Mouse (Mus musculus): Measurements from ENCODE around the gene Myo1h.

- no peak for TF ChIP-seq CTCF (IDR thresholded peaks at IDR 0.05; ENCODE audit: borderline replicate concordance, insufficient read depth, low read length)
- TF ChIP-seq POLR2A (IDR thresholded peaks at IDR 0.05; ENCODE audit: low read depth, low read length): no peak
Measured at GRCm38 (mm10) chr5:114290004-114290403, 1.0 kb downstream of the Myo1h start.

Data from embryonic fibroblast, embryonic 13.5 days (primary cell).